Mouse (Mus musculus): Measurements from ENCODE around the gene Cabcoco1.

GRCm38 (mm10) chr10:68435754-68436153 is 105.9 kb downstream of the Cabcoco1 start:
- no peak for TF ChIP-seq CTCF (IDR thresholded peaks at IDR 0.05; ENCODE audit: control insufficient read depth, insufficient read depth, insufficient replicate concordance, low read depth, low read length)
- no peak for TF ChIP-seq POLR2A (IDR thresholded peaks at IDR 0.05; ENCODE audit: control insufficient read depth, low read depth, low read length)
